Mouse (Mus musculus) lung, embryonic 16.5 days (tissue): ENCODE data around the gene Ptrh2. TPM values are rescaled to one million over a fixed set of nuclear protein-coding genes. Genes with fewer than 3 reads are reported as not detected.

ENCODE experiments used
- ATAC-seq: fragments of 200-750 bp; cut with Nextera tagmentation; 2 replicates; pipeline ENCODE4 v1.8.0; 2017; ENCODE audit warnings: low read depth, mild to moderate bottlenecking, moderate library complexity
- H3K27ac ChIP-seq: fragments of 300-500 bp; sonication (generic); 2 replicates; pipeline ENCODE4 v1.5.1; 2014; ENCODE audit warnings: mild to moderate bottlenecking, control low read depth, low read length
- H3K27me3 ChIP-seq: fragments of 300-500 bp; sonication (generic); 2 replicates; pipeline ENCODE4 v1.6.1; 2014; ENCODE audit warnings: low read depth, low read length, mixed read lengths; ENCODE audit not compliant: control insufficient read depth, insufficient read depth
- H3K36me3 ChIP-seq: fragments of 300-500 bp; sonication (generic); 2 replicates; pipeline ENCODE4 v1.6.1; 2014; ENCODE audit warnings: low read length; ENCODE audit not compliant: control insufficient read depth, insufficient read depth
- H3K4me1 ChIP-seq: fragments of 300-500 bp; sonication (generic); replicated peaks from 2 replicates; pipeline ENCODE4 v1.6.1; 2014; ENCODE audit warnings: low read length, mixed read lengths; ENCODE audit not compliant: control insufficient read depth, insufficient read depth
- H3K4me2 ChIP-seq: fragments of 300-500 bp; sonication (generic); 2 replicates; pipeline ENCODE4 v1.6.1; 2014; ENCODE audit warnings: low read depth, low read length, control low read depth
- H3K4me3 ChIP-seq: fragments of 300-500 bp; sonication (generic); 2 replicates; pipeline ENCODE4 v1.5.1; 2014; ENCODE audit warnings: mild to moderate bottlenecking, low read length, control low read depth
- H3K9ac ChIP-seq: fragments of 300-500 bp; sonication (generic); 2 replicates; pipeline ENCODE4 v1.6.1; 2014; ENCODE audit warnings: low read length, control low read depth
- H3K9me3 ChIP-seq: fragments of 300-500 bp; sonication (generic); 2 replicates; pipeline ENCODE4 v1.6.1; 2016; ENCODE audit warnings: low read length; ENCODE audit not compliant: control insufficient read depth
- WGBS: fragments of 180-500 bp; shearing (Covaris S2); extraction: QIAGEN DNeasy Blood & Tissue Kit; methylation state at CpG from one replicate; pipeline ENCODE4 v1.1.7; 2014; 5-methylcytosine and 5-hydroxymethylcytosine counted together
- polyA plus RNA-seq: library from polyadenylated mRNA; unstranded; fragments of >200 nt; fragmentation: Nextera tagmentation; extraction: Ambion mirVana; gene quantifications from 2 replicates; pipeline ENCODE4 v1.2.1, GENCODE M21; 2015

Ptrh2 gene
- polyA plus RNA-seq, 1 experiment from 2014 or later = 28.5 TPM

GRCm38 (mm10) chr11:86649542-86649941, 34.2 kb upstream of the Ptrh2 start:
- no peak overlapping the region for H3K4me3 ChIP-seq

GRCm38 (mm10) chr11:86650676-86651075, 33.1 kb upstream of the Ptrh2 start:
- Histone ChIP-seq H3K4me3 (no peak overlapping the region), H3K9me3 (no peaks in the 10 kb centered on the region), H3K36me3 (no peaks in the 10 kb centered on the region), H3K9ac (peak overlapping the region; percentile 14; the same call in 1 of the 2 replicates), H3K27ac (no peak overlapping the region), H3K4me2 (no peak overlapping the region), H3K4me1 (0 out of 2 replicates have a peak, but pooled peaks cover 6% of the 10 kb centered on the region), H3K27me3 (no peaks in the 10 kb centered on the region)
- ATAC-seq = no peak
- 50% methylated on average over 6 of the region's 6 CpGs for WGBS

More at GRCm38 (mm10) chr11:86649542-86649941, 34.2 kb upstream of the Ptrh2 start:
- Histone ChIP-seq H3K27ac (no peak overlapping the region), H3K4me1 (0 out of 2 replicates have a peak, but pooled peaks cover 6% of the 10 kb centered on the region), H3K4me2 (no peak overlapping the region), H3K9me3 (no peaks in the 10 kb centered on the region), H3K27me3 (no peaks in the 10 kb centered on the region), H3K36me3 (no peaks in the 10 kb centered on the region), H3K9ac (no peak overlapping the region)
- no peak for ATAC-seq
- 74% methylated on average over 1 of the region's 1 CpGs for WGBS

GRCm38 (mm10) chr11:86652578-86652979, 31.2 kb upstream of the Ptrh2 start:
- ATAC-seq = no peak
- no peaks in the 10 kb centered on the region for H3K27me3 ChIP-seq

GRCm38 (mm10) chr11:86653446-86653845, 30.3 kb upstream of the Ptrh2 start:
- no peak overlapping the region for H3K9ac ChIP-seq
- no peaks in the 10 kb centered on the region for H3K4me1 ChIP-seq
- H3K27me3 ChIP-seq = no peaks in the 10 kb centered on the region
- WGBS = 26% methylated on average over 3 of the region's 3 CpGs
- H3K9me3 ChIP-seq = no peaks in the 10 kb centered on the region
- H3K4me3 ChIP-seq = no peak overlapping the region
- no peak overlapping the region for H3K4me2 ChIP-seq
- no peak for ATAC-seq
- H3K36me3 ChIP-seq = no peaks in the 10 kb centered on the region
- H3K27ac ChIP-seq = no peak overlapping the region

More at GRCm38 (mm10) chr11:86652578-86652979, 31.2 kb upstream of the Ptrh2 start:
- no peaks in the 10 kb centered on the region for H3K9me3 ChIP-seq
- H3K4me2 ChIP-seq = no peak overlapping the region
- no peak overlapping the region for H3K27ac ChIP-seq
- no peak overlapping the region for H3K4me3 ChIP-seq
- 0 out of 2 replicates have a peak, but pooled peaks cover 3% of the 10 kb centered on the region for H3K4me1 ChIP-seq
- no peaks in the 10 kb centered on the region for H3K36me3 ChIP-seq
- WGBS = 67% methylated on average over 4 of the region's 4 CpGs
- H3K9ac ChIP-seq = no peak overlapping the region

- no peak overlapping the region for H3K27ac ChIP-seq
Measured at GRCm38 (mm10) chr11:86654096-86654495, 29.7 kb upstream of the Ptrh2 start.

GRCm38 (mm10) chr11:86655671-86656070, 28.1 kb upstream of the Ptrh2 start:
- no peaks in the 10 kb centered on the region for H3K27me3 ChIP-seq
- no peak overlapping the region for H3K9ac ChIP-seq
- H3K36me3 ChIP-seq = no peaks in the 10 kb centered on the region
- no peak overlapping the region for H3K4me3 ChIP-seq
- 6% methylated on average over 1 of the region's 1 CpGs for WGBS
- 0 out of 2 replicates have a peak, but pooled peaks have one; percentile 45 for ATAC-seq
- H3K4me2 ChIP-seq = no peak overlapping the region
- no peak overlapping the region for H3K27ac ChIP-seq
- no peaks in the 10 kb centered on the region for H3K4me1 ChIP-seq
- H3K9me3 ChIP-seq = no peaks in the 10 kb centered on the region

More at GRCm38 (mm10) chr11:86654096-86654495, 29.7 kb upstream of the Ptrh2 start:
- Histone ChIP-seq H3K36me3 (no peaks in the 10 kb centered on the region), H3K4me1 (no peaks in the 10 kb centered on the region), H3K9ac (no peak overlapping the region), H3K4me2 (no peak overlapping the region), H3K27me3 (no peaks in the 10 kb centered on the region), H3K9me3 (no peaks in the 10 kb centered on the region), H3K4me3 (no peak overlapping the region)
- ATAC-seq = no peak
- 78% methylated on average over 4 of the region's 4 CpGs for WGBS

GRCm38 (mm10) chr11:86656849-86657567, 26.8 kb upstream of the Ptrh2 start:
- no peak overlapping the region for H3K4me3 ChIP-seq
- H3K27me3 ChIP-seq = no peaks in the 10 kb centered on the region
- WGBS = 68% methylated on average over 4 of the region's 4 CpGs
- H3K9ac ChIP-seq = no peak overlapping the region
- no peak overlapping the region for H3K27ac ChIP-seq
- ATAC-seq = no peak
- H3K4me1 ChIP-seq = no peaks in the 10 kb centered on the region
- H3K36me3 ChIP-seq = no peaks in the 10 kb centered on the region
- H3K9me3 ChIP-seq = no peaks in the 10 kb centered on the region
- H3K4me2 ChIP-seq = no peak overlapping the region

GRCm38 (mm10) chr11:86657863-86658262, 25.9 kb upstream of the Ptrh2 start:
- ATAC-seq = no peak
- H3K9ac ChIP-seq = no peak overlapping the region
- no peaks in the 10 kb centered on the region for H3K9me3 ChIP-seq
- H3K4me2 ChIP-seq = no peak overlapping the region
- H3K4me3 ChIP-seq = no peak overlapping the region
- H3K27ac ChIP-seq = no peak overlapping the region
- H3K36me3 ChIP-seq = no peaks in the 10 kb centered on the region; the same call in 1 of the 2 replicates
- H3K4me1 ChIP-seq = no peaks in the 10 kb centered on the region
- H3K27me3 ChIP-seq = no peaks in the 10 kb centered on the region

GRCm38 (mm10) chr11:86662986-86663895, 20.5 kb upstream of the Ptrh2 start:
- Histone ChIP-seq H3K27me3 (no peaks in the 10 kb centered on the region), H3K9ac (no peak overlapping the region), H3K9me3 (no peaks in the 10 kb centered on the region), H3K27ac (no peak overlapping the region), H3K4me2 (no peak overlapping the region), H3K4me1 (no peaks in the 10 kb centered on the region), H3K36me3 (peaks cover 3% of the 10 kb centered on the region), H3K4me3 (no peak overlapping the region)
- no peak for ATAC-seq
- WGBS = 86% methylated on average over 8 of the region's 8 CpGs
